Mouse (Mus musculus): ENCODE measurements around the gene Ctbs.
"Not testable (repeated sequence)": the region's sequence is repeated elsewhere in the genome, so short reads cannot be mapped to it uniquely, and the experiment has no call there.

The Ctbs gene

GRCm38 (mm10) chr3:146449745-146450250, at the start of gene Ctbs:
Gene Ctbs, plus strand, starts transcription at chr3:146449795.
- no peak for DNase-seq

- DNase-seq, result peak in 1 of 2 experiments; percentile 23
Observed at GRCm38 (mm10) chr3:146403770-146404169, 45.8 kb upstream of the Ctbs start.

- DNase-seq, result peak; percentile 94 to 97
Observed at GRCm38 (mm10) chr3:146404311-146405201, 45.0 kb upstream of the Ctbs start, which contains the start of gene Ssx2ip. Gene Ssx2ip, plus strand, starts transcription at chr3:146404642.

- no peak for DNase-seq
Observed at GRCm38 (mm10) chr3:146405213-146406006, 44.2 kb upstream of the Ctbs start.

- DNase-seq, result peak; percentile 55 to 65
Observed at GRCm38 (mm10) chr3:146406007-146406341, 43.6 kb upstream of the Ctbs start.

- peak; percentile 24 to 31 for DNase-seq
Observed at GRCm38 (mm10) chr3:146407086-146407721, 42.4 kb upstream of the Ctbs start.

- no peak for DNase-seq
Observed at GRCm38 (mm10) chr3:146410114-146410513, 39.5 kb upstream of the Ctbs start.

- DNase-seq, result no peak
Observed at GRCm38 (mm10) chr3:146412008-146412407, 37.6 kb upstream of the Ctbs start.

- no peak for DNase-seq
Observed at GRCm38 (mm10) chr3:146412480-146412879, 37.1 kb upstream of the Ctbs start.

- no peak for DNase-seq
Observed at GRCm38 (mm10) chr3:146413016-146413415, 36.6 kb upstream of the Ctbs start.

- no peak for DNase-seq
Observed at GRCm38 (mm10) chr3:146413992-146414391, 35.6 kb upstream of the Ctbs start.

- DNase-seq, result peak; percentile 50 to 55
Observed at GRCm38 (mm10) chr3:146414555-146414954, 35.0 kb upstream of the Ctbs start.

GRCm38 (mm10) chr3:146417873-146418272, 31.7 kb upstream of the Ctbs start:
- no peak for DNase-seq

GRCm38 (mm10) chr3:146418901-146419300, 30.7 kb upstream of the Ctbs start:
- no peak for DNase-seq

GRCm38 (mm10) chr3:146419534-146419933, 30.1 kb upstream of the Ctbs start:
- DNase-seq, result no peak

GRCm38 (mm10) chr3:146419992-146420537, 29.5 kb upstream of the Ctbs start:
- DNase-seq, result no peak

- DNase-seq, result no peak
Observed at GRCm38 (mm10) chr3:146421787-146422186, 27.8 kb upstream of the Ctbs start.

- DNase-seq, result no peak
Observed at GRCm38 (mm10) chr3:146423710-146424109, 25.9 kb upstream of the Ctbs start.

GRCm38 (mm10) chr3:146424306-146424900, 25.2 kb upstream of the Ctbs start:
- DNase-seq, result no peak

GRCm38 (mm10) chr3:146425902-146426301, 23.7 kb upstream of the Ctbs start:
- DNase-seq, result no peak

- DNase-seq, result no peak
Observed at GRCm38 (mm10) chr3:146426489-146426888, 23.1 kb upstream of the Ctbs start.

GRCm38 (mm10) chr3:146433063-146433462, 16.5 kb upstream of the Ctbs start:
- not testable (repeated sequence) for DNase-seq

All from kidney, adult 8-10 months (tissue).